Mouse (Mus musculus) intestine, embryonic 16.5 days (tissue): Measurements from ENCODE around the gene Gnb3. TPM values are rescaled to one million over a fixed set of nuclear protein-coding genes. Genes with fewer than 3 reads are reported as not detected.
A peak's percentile ranks its signal among the peaks of the same experiment; 100 is the strongest.

ENCODE experiments used
- ATAC-seq: fragments of 200-750 bp; cut with Nextera tagmentation; 2 replicates; pipeline ENCODE4 v1.8.0; 2017; ENCODE audit warnings: moderate TSS enrichment, moderate library complexity
- H3K27ac ChIP-seq: fragments of 300-500 bp; sonication (generic); 2 replicates; pipeline ENCODE4 v1.5.1; 2014; ENCODE audit warnings: mild to moderate bottlenecking, low read length
- H3K27me3 ChIP-seq: fragments of 300-500 bp; sonication (generic); replicated peaks from 2 replicates; pipeline ENCODE4 v1.6.1; 2014; ENCODE audit warnings: low read length, control low read depth, mixed read lengths; ENCODE audit not compliant: control insufficient read depth, insufficient read depth
- H3K36me3 ChIP-seq: fragments of 300-500 bp; sonication (generic); 2 replicates; pipeline ENCODE4 v1.6.1; 2014; ENCODE audit warnings: low read length, control low read depth; ENCODE audit not compliant: control insufficient read depth, insufficient read depth
- H3K4me1 ChIP-seq: fragments of 300-500 bp; sonication (generic); 2 replicates; pipeline ENCODE4 v1.6.1; 2014; ENCODE audit warnings: low read length, control low read depth, mixed read lengths; ENCODE audit not compliant: control insufficient read depth, insufficient read depth
- H3K4me2 ChIP-seq: fragments of 300-500 bp; sonication (generic); 2 replicates; pipeline ENCODE4 v1.6.1; 2014; ENCODE audit warnings: low read depth, low read length, control low read depth
- H3K4me3 ChIP-seq: fragments of 300-500 bp; sonication (generic); 2 replicates; pipeline ENCODE4 v1.5.1; 2014; ENCODE audit warnings: mild to moderate bottlenecking, low read length
- H3K9ac ChIP-seq: fragments of 300-500 bp; sonication (generic); 2 replicates; pipeline ENCODE4 v1.6.1; 2014; ENCODE audit warnings: low read depth, low read length
- H3K9me3 ChIP-seq: fragments of 300-500 bp; sonication (generic); 2 replicates; pipeline ENCODE4 v1.6.1; 2016; ENCODE audit warnings: low read length, control low read depth; ENCODE audit not compliant: control insufficient read depth
- WGBS: fragments of 180-500 bp; shearing (Covaris S2); extraction: QIAGEN DNeasy Blood & Tissue Kit; methylation state at CpG from one replicate; pipeline ENCODE4 v1.1.7; 2014; 5-methylcytosine and 5-hydroxymethylcytosine counted together
- polyA plus RNA-seq: library from polyadenylated mRNA; unstranded; fragments of >200 nt; fragmentation: Nextera tagmentation; extraction: Ambion mirVana; gene quantifications from 2 replicates; pipeline ENCODE4 v1.2.1, GENCODE M21; 2015

Gnb3 gene
- polyA plus RNA-seq, 1 experiment from 2014 or later, result 1.7 TPM

DNA sequence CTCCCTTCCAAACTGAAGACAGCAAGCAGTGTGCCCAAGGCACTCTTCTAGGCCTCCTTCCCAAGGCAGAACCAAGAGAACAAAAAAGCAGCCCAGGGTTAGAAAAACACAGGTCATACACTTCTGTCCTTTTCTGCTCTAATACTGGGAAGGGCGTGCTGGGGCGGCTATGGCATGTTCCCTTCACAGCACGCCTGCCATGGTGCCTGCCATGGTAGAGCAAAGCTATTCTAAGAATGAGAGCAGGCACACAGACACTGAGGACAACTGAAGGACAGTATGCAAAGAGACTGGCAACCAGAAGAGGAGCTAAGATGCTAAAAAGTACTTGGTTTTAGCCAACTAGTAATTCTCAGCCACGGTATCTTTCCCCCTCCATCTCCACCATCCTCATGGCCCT, 18.0 kb downstream of the Gnb3 start:
- no peaks in the 10 kb centered on the region; the same call in 1 of the 2 replicates for H3K4me1 ChIP-seq
- H3K27me3 ChIP-seq, result no peaks in the 10 kb centered on the region
- H3K36me3 ChIP-seq, result peaks cover 41% of the 10 kb centered on the region
- no peaks in the 10 kb centered on the region for H3K9me3 ChIP-seq
- H3K4me3 ChIP-seq, result no peak overlapping the region
- no peak overlapping the region for H3K9ac ChIP-seq
- H3K27ac ChIP-seq, result no peak overlapping the region
- ATAC-seq, result no peak
- H3K4me2 ChIP-seq, result no peak overlapping the region
- 92% methylated on average over 4 of the region's 4 CpGs for WGBS

DNA sequence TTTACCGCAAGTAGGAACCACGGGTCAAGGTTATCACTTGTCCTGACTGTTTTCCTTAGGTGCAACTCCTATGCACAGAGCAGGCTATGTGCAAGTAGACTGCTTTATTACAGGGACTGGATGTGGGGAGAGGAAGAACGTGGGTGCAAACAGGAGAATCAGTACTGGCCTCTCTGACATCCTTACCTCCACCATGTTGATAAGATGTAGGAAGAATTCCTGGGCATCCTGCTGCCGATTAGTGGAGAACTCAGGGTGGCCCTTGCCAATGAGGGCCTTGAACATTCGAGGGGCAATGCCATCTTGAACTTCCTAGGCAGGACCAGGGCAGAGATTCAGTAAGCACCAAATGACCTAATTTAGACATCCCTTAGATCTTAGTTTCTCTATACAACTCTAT, 19.2 kb downstream of the Gnb3 start:
- Histone ChIP-seq H3K4me3 (no peak overlapping the region), H3K4me2 (no peak overlapping the region), H3K36me3 (peaks cover 47% of the 10 kb centered on the region), H3K27me3 (no peaks in the 10 kb centered on the region), H3K9ac (no peak overlapping the region), H3K9me3 (no peaks in the 10 kb centered on the region), H3K4me1 (no peaks in the 10 kb centered on the region), H3K27ac (no peak overlapping the region)
- ATAC-seq, result no peak
- WGBS, result 89% methylated on average over 5 of the region's 5 CpGs

DNA sequence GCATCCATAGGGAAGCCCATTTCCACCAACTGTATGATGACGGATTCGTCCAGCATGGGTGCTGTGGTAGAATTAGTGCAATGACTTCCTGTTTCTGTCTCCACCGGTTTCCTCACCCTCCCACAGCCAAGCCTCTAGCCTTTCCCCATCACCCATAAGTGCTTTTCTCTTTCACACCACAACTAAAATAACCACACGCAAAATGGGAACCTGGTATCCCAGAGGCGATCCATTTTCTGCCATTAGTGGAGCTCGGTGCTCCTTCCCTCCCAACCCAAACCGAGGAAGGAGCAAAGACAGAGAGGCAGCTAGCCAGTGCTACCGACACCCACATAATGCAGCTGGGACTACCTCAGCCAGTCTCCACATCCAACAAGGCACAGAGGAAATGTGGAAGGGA, 22.1 kb downstream of the Gnb3 start:
- 87% methylated on average over 8 of the region's 8 CpGs for WGBS
- ATAC-seq, result no peak
- Histone ChIP-seq H3K27ac (no peak overlapping the region), H3K4me3 (no peak overlapping the region), H3K4me2 (no peak overlapping the region), H3K4me1 (peaks cover 14% of the 10 kb centered on the region), H3K9ac (no peak overlapping the region), H3K27me3 (no peaks in the 10 kb centered on the region), H3K9me3 (no peaks in the 10 kb centered on the region), H3K36me3 (peaks cover 31% of the 10 kb centered on the region)

DNA sequence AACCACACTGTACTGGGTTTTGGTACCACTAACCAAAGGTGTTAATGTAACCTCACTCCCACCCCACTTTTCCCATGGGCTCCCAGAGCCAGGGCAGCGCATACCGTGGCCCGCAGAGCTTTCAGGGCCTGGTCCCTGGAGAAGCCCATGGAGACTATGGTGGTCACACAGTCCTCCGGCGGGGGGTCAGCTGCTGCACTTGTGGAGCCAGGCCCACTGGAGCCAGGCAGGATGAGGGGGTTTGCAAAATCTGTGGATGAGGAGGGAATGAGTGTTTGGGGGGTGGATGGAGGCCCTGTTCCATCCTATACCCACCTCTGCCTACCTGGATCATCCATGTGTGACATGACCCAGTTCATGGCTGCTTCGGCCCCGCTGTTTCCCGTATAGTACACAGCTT, 22.5 kb downstream of the Gnb3 start:
- 96% methylated on average over 8 of the region's 8 CpGs for WGBS
- Histone ChIP-seq H3K27me3 (no peaks in the 10 kb centered on the region), H3K4me2 (no peak overlapping the region), H3K9ac (no peak overlapping the region), H3K4me1 (peaks cover 14% of the 10 kb centered on the region), H3K27ac (no peak overlapping the region), H3K9me3 (no peaks in the 10 kb centered on the region), H3K4me3 (no peak overlapping the region), H3K36me3 (peaks cover 27% of the 10 kb centered on the region)
- no peak for ATAC-seq

DNA sequence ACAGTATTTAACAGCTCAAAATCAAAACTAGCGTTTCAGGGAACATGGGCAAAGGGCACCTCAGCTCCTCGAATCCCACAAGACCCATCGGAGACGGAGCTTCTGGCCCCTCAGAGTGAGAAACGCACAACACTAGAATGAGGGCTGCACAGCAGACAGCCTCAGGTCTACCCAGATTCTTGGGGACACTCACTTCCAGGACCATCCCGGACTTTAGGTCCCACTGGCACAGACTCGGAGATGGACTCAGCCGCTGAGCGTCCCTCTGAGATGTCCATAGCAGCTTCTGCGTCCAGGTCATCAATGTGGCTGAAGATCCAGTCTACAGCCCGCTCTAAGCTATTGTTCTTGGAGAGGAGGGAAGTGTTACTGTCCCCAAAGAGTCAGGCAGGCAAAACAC, 22.9 kb downstream of the Gnb3 start:
- Histone ChIP-seq H3K27ac (no peak overlapping the region), H3K27me3 (no peaks in the 10 kb centered on the region), H3K4me1 (peaks cover 18% of the 10 kb centered on the region), H3K4me2 (no peak overlapping the region), H3K9ac (no peak overlapping the region), H3K9me3 (no peaks in the 10 kb centered on the region), H3K36me3 (peaks cover 27% of the 10 kb centered on the region), H3K4me3 (no peak overlapping the region)
- WGBS, result 94% methylated on average over 11 of the region's 11 CpGs
- ATAC-seq, result no peak

DNA sequence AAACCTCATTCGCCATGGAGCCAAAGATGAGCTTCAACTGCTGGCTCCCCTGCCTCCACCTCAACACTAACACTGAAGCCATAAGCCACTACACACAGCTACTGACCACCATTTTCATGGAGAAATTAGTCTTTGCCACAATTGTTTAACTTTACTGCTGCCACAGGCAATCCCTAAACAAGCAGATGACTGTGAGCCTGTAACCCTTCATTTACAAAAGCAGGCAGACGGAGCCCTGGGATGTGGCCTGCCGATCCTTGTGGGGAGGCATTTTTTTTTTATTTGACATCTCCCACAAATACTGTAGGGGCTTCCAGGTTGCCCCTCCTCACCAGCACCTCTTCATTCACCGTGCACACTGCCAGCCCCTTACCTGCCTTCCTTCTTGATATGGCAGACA, 23.5 kb downstream of the Gnb3 start:
- no peaks in the 10 kb centered on the region for H3K9me3 ChIP-seq
- H3K27me3 ChIP-seq, result no peaks in the 10 kb centered on the region
- H3K36me3 ChIP-seq, result peaks cover 29% of the 10 kb centered on the region
- H3K9ac ChIP-seq, result no peak overlapping the region
- no peak overlapping the region for H3K4me3 ChIP-seq
- H3K27ac ChIP-seq, result no peak overlapping the region
- ATAC-seq, result no peak
- peaks cover 22% of the 10 kb centered on the region for H3K4me1 ChIP-seq
- whole genome bisulfite sequencing, result 83% methylated on average over 4 of the region's 4 CpGs
- H3K4me2 ChIP-seq, result no peak overlapping the region

DNA sequence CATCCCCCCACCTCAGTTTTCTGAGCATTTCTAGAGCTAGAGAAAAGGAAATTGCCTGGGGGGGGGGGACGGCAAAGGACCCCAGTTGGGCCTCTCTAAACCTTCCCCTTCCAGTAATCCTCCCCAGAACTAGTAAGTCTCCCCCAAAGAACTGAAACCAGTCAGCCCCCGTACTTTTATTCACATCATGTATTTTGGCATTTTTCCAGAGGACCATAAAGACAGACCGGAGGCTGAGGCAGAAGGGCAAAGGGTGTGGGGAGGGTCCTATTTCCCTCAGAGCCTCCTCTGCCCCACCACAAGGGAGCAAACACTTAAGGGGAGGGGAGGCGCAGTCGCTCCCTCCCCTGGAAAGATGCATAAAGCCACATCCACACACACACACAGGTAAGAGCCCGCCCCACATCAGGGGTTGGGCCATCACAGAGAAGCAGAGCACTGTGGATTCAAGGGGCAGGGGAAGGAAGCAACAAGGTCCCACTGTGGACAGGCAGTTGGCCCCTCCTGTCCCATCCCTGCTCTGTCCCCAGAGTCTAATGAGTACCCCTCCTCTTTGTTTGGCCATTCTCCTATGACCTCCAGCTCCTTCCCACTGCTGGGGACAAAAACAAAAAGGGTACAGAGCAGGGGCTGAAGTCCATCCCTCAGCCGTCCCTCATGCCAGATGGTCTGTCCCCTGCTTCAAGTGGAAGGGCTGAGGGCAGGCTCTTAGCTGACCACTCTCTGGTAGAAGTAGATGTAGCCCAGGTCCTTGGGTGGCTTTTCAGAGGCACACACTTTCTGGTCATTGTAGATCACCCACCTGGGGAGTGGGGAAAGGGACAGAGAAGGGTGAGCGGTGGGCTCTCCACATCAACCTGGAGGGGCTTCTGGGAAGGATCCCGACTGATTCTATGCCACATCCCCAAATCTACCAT, 25.0 kb downstream of the Gnb3 start:
- WGBS, result 58% methylated on average over 9 of the region's 9 CpGs
- Histone ChIP-seq H3K27me3 (no peaks in the 10 kb centered on the region), H3K36me3 (peaks cover 25% of the 10 kb centered on the region), H3K4me2 (peak overlapping the region; percentile 63; the same call in 1 of the 2 replicates), H3K9me3 (no peaks in the 10 kb centered on the region), H3K9ac (0 out of 2 replicates have a peak overlapping the region, but pooled peaks have one; percentile 40), H3K4me1 (peaks cover 27% of the 10 kb centered on the region), H3K27ac (peak overlapping the region; percentile 31; the same call in 1 of the 2 replicates), H3K4me3 (no peak overlapping the region; the same call in 1 of the 2 replicates)
- no peak for ATAC-seq

DNA sequence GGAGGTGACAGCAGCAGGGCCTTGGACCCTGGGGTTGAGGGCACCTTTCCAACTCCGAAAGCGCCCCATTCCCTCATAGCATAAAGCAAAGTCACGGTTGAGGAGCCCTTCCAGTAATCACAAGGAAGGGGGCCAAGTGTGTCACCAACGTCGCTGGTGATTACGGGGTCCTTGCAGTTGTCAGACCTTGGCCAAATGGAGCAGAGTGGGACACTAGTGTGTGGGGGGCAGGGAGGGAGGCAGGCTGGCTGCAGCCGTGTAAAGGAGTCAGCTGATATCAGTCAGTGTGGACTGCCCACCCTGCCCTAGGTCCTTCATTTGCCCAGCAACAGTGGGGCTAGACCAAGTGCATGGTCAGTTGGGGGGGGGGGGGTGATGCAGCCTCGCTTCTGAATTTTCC, 25.6 kb downstream of the Gnb3 start:
- Histone ChIP-seq H3K4me1 (peaks cover 33% of the 10 kb centered on the region), H3K4me3 (peak overlapping the region; percentile 79), H3K27me3 (no peaks in the 10 kb centered on the region), H3K36me3 (peaks cover 18% of the 10 kb centered on the region), H3K4me2 (peak overlapping the region; percentile 63), H3K9ac (peak overlapping the region; percentile 94), H3K27ac (peak overlapping the region; percentile 97), H3K9me3 (no peaks in the 10 kb centered on the region)
- WGBS, result 31% methylated on average over 8 of the region's 8 CpGs
- ATAC-seq, result peak; percentile 34

DNA sequence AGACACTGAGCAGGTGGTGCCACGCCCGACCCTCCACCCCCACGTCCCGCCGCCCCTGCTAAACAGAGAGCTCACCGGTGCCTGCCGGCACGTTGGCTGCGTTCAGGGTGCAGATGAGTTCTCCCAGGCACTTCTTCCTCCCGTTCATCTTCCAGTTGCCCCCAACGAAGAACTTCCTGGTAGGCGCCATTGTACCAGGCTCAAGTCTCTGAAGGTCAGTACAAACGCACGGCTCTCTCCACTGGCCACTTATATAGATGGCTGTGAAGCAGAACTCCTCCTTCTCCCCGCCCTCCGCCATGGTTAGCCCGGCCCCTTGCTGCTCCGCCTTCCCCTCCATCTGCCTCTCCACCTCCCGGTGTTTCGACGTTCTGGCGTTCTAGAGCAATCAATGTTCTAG, 26.1 kb downstream of the Gnb3 start, which contains the start of gene Tpi1:
TSS of gene Tpi1 (minus strand) at position 364 of the 400 bp plus-strand sequence.
- ATAC-seq, result peak; percentile 87
- H3K4me3 ChIP-seq, result peak within 1 kb of the TSS; percentile 79
- H3K36me3 ChIP-seq, result peaks cover 14% of the 10 kb centered on the region; the same call in 1 of the 2 replicates
- H3K9me3 ChIP-seq, result no peaks in the 10 kb centered on the region
- H3K4me1 ChIP-seq, result peaks cover 33% of the 10 kb centered on the region
- no peaks in the 10 kb centered on the region for H3K27me3 ChIP-seq
- WGBS, result under 1% methylated on average over 22 of the region's 22 CpGs
- peak within 1 kb of the TSS; percentile 94 for H3K9ac ChIP-seq
- H3K27ac ChIP-seq, result peak within 1 kb of the TSS; percentile 97
- H3K4me2 ChIP-seq, result peak within 1 kb of the TSS; percentile 63
